ENCODE assay signal across 10 mouse cellular contexts in the genomic region with DNA sequence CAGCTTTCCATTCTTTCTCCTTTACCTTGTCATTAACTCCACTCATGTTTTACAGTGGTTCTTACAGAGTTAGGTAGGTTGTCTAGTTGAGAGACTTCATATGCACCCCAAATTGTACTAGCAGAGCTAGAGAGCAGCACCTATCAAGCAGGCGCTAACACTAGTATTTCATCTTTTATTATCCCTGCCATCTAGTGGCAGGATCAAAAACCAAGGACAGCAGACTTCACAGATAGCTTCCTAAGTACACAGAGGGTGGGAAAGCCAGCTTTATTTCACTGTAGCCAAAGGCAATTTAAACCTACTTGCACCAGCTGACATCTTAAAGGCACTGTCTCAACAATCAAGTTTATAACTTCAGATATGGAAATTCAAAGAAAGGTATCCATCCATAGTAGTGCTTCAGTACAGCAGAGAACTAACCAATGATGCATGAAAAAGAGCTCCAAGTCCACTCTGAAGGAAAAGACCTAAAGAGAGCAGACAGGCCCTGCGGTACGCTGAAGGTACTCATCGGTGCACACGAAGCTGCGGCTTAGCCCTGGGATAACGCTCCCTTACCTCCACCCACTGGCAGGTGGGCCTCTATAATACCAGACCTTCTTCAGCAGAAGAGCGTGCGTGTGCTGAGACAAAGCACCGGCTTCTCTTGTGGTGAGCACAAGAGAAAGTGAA. TPM values are rescaled to one million over a fixed set of nuclear protein-coding genes. Genes with fewer than 3 reads are reported as not detected.
DNase-seq lines count a peak whose midpoint lies in the region; ATAC-seq and TF ChIP-seq lines count a peak whose summit lies in the region.
"Had no signal": no experiment of that assay in that cellular context is flagged by ENCODE, and none has a peak within 500 bp of the region (broad histone marks: within the 10 kb centered on the region; RNA-seq: fewer than 3 reads in every experiment).

No protein-coding gene starts in this region.

- H3K4me2 ChIP-seq in heart, postnatal 0 days (ENCODE audit: low read depth, low read length) = no peak overlapping the region
- no peak overlapping the region for H3K4me2 ChIP-seq in midbrain, postnatal 0 days (ENCODE audit: low read depth, low read length, poor library complexity, severe bottlenecking)
- no peak overlapping the region for H3K4me2 ChIP-seq in midbrain, embryonic 11.5 days
- H3K4me2 ChIP-seq in intestine, embryonic 16.5 days (ENCODE audit: low read depth, low read length) = no peak overlapping the region
- H3K4me2 ChIP-seq: embryonic facial prominence, embryonic 12.5 days; liver, embryonic 15.5 days; neural tube, embryonic 12.5 days had no signal

- intact Hi-C loops in heart, postnatal 14 days (cut with DNase I) = no loop called here

- no peak for TF ChIP-seq EP300 in heart, postnatal 0 days (IDR thresholded peaks at IDR 0.05; ENCODE audit: low read depth)

- no peak overlapping the region for H3K4me3 ChIP-seq in heart, postnatal 0 days (ENCODE audit: low read depth, low read length)
- H3K4me3 ChIP-seq in midbrain, postnatal 0 days (ENCODE audit: low read depth, low read length) = no peak overlapping the region
- H3K4me3 ChIP-seq in midbrain, embryonic 11.5 days (ENCODE audit: low read depth, low read length) = no peak overlapping the region
- H3K4me3 ChIP-seq in intestine, embryonic 16.5 days (ENCODE audit: low read length) = no peak overlapping the region
- H3K4me3 ChIP-seq: embryonic facial prominence, embryonic 12.5 days; liver, embryonic 15.5 days; neural tube, embryonic 12.5 days had no signal

- H3K36me3 ChIP-seq in heart, postnatal 0 days (replicated peaks; ENCODE audit: control insufficient read depth, insufficient read depth, low read length) = no peaks in the 10 kb centered on the region
- H3K36me3 ChIP-seq in midbrain, postnatal 0 days (ENCODE audit: insufficient read depth, low read length) = no peaks in the 10 kb centered on the region
- no peaks in the 10 kb centered on the region for H3K36me3 ChIP-seq in midbrain, embryonic 11.5 days (ENCODE audit: control insufficient read depth, insufficient read depth, low read length)
- no peaks in the 10 kb centered on the region for H3K36me3 ChIP-seq in intestine, embryonic 16.5 days (ENCODE audit: control insufficient read depth, insufficient read depth, low read length)
- H3K36me3 ChIP-seq: embryonic facial prominence, embryonic 12.5 days; neural tube, embryonic 12.5 days had no signal

- H3K4me1 ChIP-seq in heart, postnatal 0 days (ENCODE audit: control insufficient read depth, insufficient read depth) = peaks cover 33% of the 10 kb centered on the region
- no peaks in the 10 kb centered on the region for H3K4me1 ChIP-seq in midbrain, postnatal 0 days (ENCODE audit: insufficient read depth, low read length)
- H3K4me1 ChIP-seq in midbrain, embryonic 11.5 days (ENCODE audit: control insufficient read depth, insufficient read depth, low read length) = no peaks in the 10 kb centered on the region
- peaks cover 16% of the 10 kb centered on the region for H3K4me1 ChIP-seq in intestine, embryonic 16.5 days (ENCODE audit: control insufficient read depth, insufficient read depth, low read length)
- H3K4me1 ChIP-seq: embryonic facial prominence, embryonic 12.5 days had no signal

- TF ChIP-seq CTCF in heart, postnatal 0 days (IDR thresholded peaks at IDR 0.05; ENCODE audit: low read depth) = peak; percentile 31
- peak; percentile 68 for TF ChIP-seq CTCF in midbrain, postnatal 0 days (IDR thresholded peaks at IDR 0.05)

- H3K9me3 ChIP-seq in heart, postnatal 0 days (replicated peaks; ENCODE audit: control insufficient read depth, low read length) = no peaks in the 10 kb centered on the region
- H3K9me3 ChIP-seq in midbrain, postnatal 0 days (ENCODE audit: low read length) = no peaks in the 10 kb centered on the region
- no peaks in the 10 kb centered on the region for H3K9me3 ChIP-seq in midbrain, embryonic 11.5 days (ENCODE audit: control insufficient read depth, low read length)
- H3K9me3 ChIP-seq in intestine, embryonic 16.5 days (ENCODE audit: control insufficient read depth, low read length) = no peaks in the 10 kb centered on the region
- H3K9me3 ChIP-seq: embryonic facial prominence, embryonic 12.5 days; liver, embryonic 15.5 days; neural tube, embryonic 12.5 days had no signal

- H3K27me3 ChIP-seq in heart, postnatal 0 days (ENCODE audit: control insufficient read depth, insufficient read depth, low read length) = no peaks in the 10 kb centered on the region
- no peaks in the 10 kb centered on the region for H3K27me3 ChIP-seq in midbrain, postnatal 0 days (ENCODE audit: insufficient read depth, low read length)
- no peaks in the 10 kb centered on the region for H3K27me3 ChIP-seq in midbrain, embryonic 11.5 days (ENCODE audit: control insufficient read depth, insufficient read depth, low read length)
- no peaks in the 10 kb centered on the region for H3K27me3 ChIP-seq in intestine, embryonic 16.5 days (replicated peaks; ENCODE audit: control insufficient read depth, insufficient read depth, low read length)
- H3K27me3 ChIP-seq: embryonic facial prominence, embryonic 12.5 days; liver, embryonic 15.5 days; neural tube, embryonic 12.5 days had no signal

- H3K9ac ChIP-seq in heart, postnatal 0 days (replicated peaks; ENCODE audit: low read depth, low read length) = no peak overlapping the region
- H3K9ac ChIP-seq in midbrain, postnatal 0 days (replicated peaks; ENCODE audit: low read length, poor library complexity, severe bottlenecking) = no peak overlapping the region
- H3K9ac ChIP-seq in midbrain, embryonic 11.5 days (ENCODE audit: low read length) = no peak overlapping the region
- no peak overlapping the region for H3K9ac ChIP-seq in intestine, embryonic 16.5 days (ENCODE audit: low read depth, low read length)
- H3K9ac ChIP-seq: embryonic facial prominence, embryonic 12.5 days; liver, embryonic 15.5 days; neural tube, embryonic 12.5 days had no signal

- no peak for ATAC-seq in heart, postnatal 0 days (ENCODE audit: insufficient read depth, low read depth)
- no peak for ATAC-seq in midbrain, postnatal 0 days (ENCODE audit: low FRiP score)
- ATAC-seq in midbrain, embryonic 11.5 days (ENCODE audit: low FRiP score) = no peak
- ATAC-seq in intestine, embryonic 16.5 days = peak; percentile 43

- no peak for DNase-seq in heart, postnatal 0 days (ENCODE audit: low spot score)
- no peak for DNase-seq in heart, postnatal 14 days
- DNase-seq in midbrain, postnatal 0 days (ENCODE audit: low spot score) = peak; percentile 51
- no peak for DNase-seq in midbrain, embryonic 11.5 days (ENCODE audit: low spot score, missing footprints)
- no peak for DNase-seq in urinary bladder, postnatal 25 days (ENCODE audit: low spot score)
- no peak for DNase-seq in urinary bladder, postnatal 4 days (ENCODE audit: low spot score in 2 of 2)

- 75% methylated on average over 10 of the region's 10 CpGs for WGBS in heart, postnatal 0 days
- WGBS in midbrain, postnatal 0 days = 85% methylated on average over 10 of the region's 10 CpGs
- 83% methylated on average over 10 of the region's 10 CpGs for WGBS in midbrain, embryonic 11.5 days
- WGBS in intestine, embryonic 16.5 days = 80% methylated on average over 10 of the region's 10 CpGs

- H3K27ac ChIP-seq in heart, postnatal 0 days (ENCODE audit: low read depth) = no peak overlapping the region
- no peak overlapping the region for H3K27ac ChIP-seq in midbrain, postnatal 0 days (ENCODE audit: low read depth, low read length)
- no peak overlapping the region for H3K27ac ChIP-seq in midbrain, embryonic 11.5 days (ENCODE audit: low read depth, low read length)
- no peak overlapping the region; the same call in 1 of the 2 replicates for H3K27ac ChIP-seq in intestine, embryonic 16.5 days (ENCODE audit: low read length)
- H3K27ac ChIP-seq: embryonic facial prominence, embryonic 12.5 days; liver, embryonic 15.5 days; neural tube, embryonic 12.5 days had no signal

RNA-seq across cellular contexts. Expression of gene Stt3b, which starts 16.2 kb away (rescaled TPM):
- total RNA-seq in heart, postnatal 0 days (2014; rRNA removed; ENCODE audit: low replicate concordance) = 64.2 and 67.1 TPM in 2 replicates
- 33.9 and 34.4 TPM in 2 replicates for polyA plus RNA-seq in heart, postnatal 0 days (2015; fragmentation: Nextera tagmentation; extraction: Ambion mirVana)
- total RNA-seq in heart, postnatal 14 days (2021) = 10 to 100 TPM; 58.4 to 61.7 TPM
- total RNA-seq in midbrain, postnatal 0 days (2014; rRNA removed) = 93.4 and 94.0 TPM in 2 replicates
- 50.9 and 56.6 TPM in 2 replicates for polyA plus RNA-seq in midbrain, postnatal 0 days (2015; fragmentation: Nextera tagmentation; extraction: Ambion mirVana)
- polyA plus RNA-seq in midbrain, embryonic 11.5 days (2014; fragmentation: Nextera tagmentation; extraction: Ambion mirVana) = 107 and 112 TPM in 2 replicates
- 108 and 127 TPM in 2 replicates for polyA plus RNA-seq in intestine, embryonic 16.5 days (2015; fragmentation: Nextera tagmentation; extraction: Ambion mirVana)
